Mouse (Mus musculus): ENCODE results near the gene Ano7.
"Not testable (repeated sequence)": the region's sequence is repeated elsewhere in the genome, so short reads cannot be mapped to it uniquely, and the experiment has no call there.

Ano7 gene

GRCm38 (mm10) chr1:93445822-93446162 lies 72.1 kb downstream of the Ano7 start:
- no peak for DNase-seq (ENCODE audit: low read depth, low spot score)

- DNase-seq (ENCODE audit: low read depth, low spot score), result not testable (repeated sequence)
Measured at GRCm38 (mm10) chr1:93450118-93450517, 76.4 kb downstream of the Ano7 start.

- DNase-seq (ENCODE audit: low read depth, low spot score), result no peak
Measured at GRCm38 (mm10) chr1:93453721-93454255, 80.1 kb downstream of the Ano7 start.
